8 mouse cellular contexts compared by ENCODE assay signal in genomic region chr13:37477749-37478548, GRCm38 (mm10).
DNase-seq lines count a peak whose midpoint lies in the region; ATAC-seq and TF ChIP-seq lines count a peak whose summit lies in the region.

No protein-coding gene starts in this region.

- 3% methylated on average over 15 of the region's 15 CpGs for WGBS in cerebellum, adult 2 months
- WGBS in forebrain, embryonic 14.5 days: 0% methylated on average over 13 of the region's 15 CpGs
- 4% methylated on average over 15 of the region's 15 CpGs for WGBS in lung, adult 2 months
- WGBS in neural tube, embryonic 14.5 days: 3% methylated on average over 15 of the region's 15 CpGs

- H3K4me3 ChIP-seq in cerebellum, adult 2 months (replicated peaks; ENCODE audit: insufficient read depth, low read depth, low read length): peak overlapping the region; percentile 27
- peak overlapping the region; percentile 15 for H3K4me3 ChIP-seq in forebrain, embryonic 14.5 days (ENCODE audit: low read depth, low read length)
- H3K4me3 ChIP-seq in lung, adult 2 months (replicated peaks; ENCODE audit: extremely low read depth, low read depth, low read length): peak overlapping the region; percentile 54
- H3K4me3 ChIP-seq in neural tube, embryonic 14.5 days (ENCODE audit: low read depth, low read length): no peak overlapping the region

- no peaks in the 10 kb centered on the region for H3K9me3 ChIP-seq in forebrain, embryonic 14.5 days (replicated peaks; ENCODE audit: control insufficient read depth, low read length)
- H3K9me3 ChIP-seq in neural tube, embryonic 14.5 days (ENCODE audit: control insufficient read depth, low read length): no peaks in the 10 kb centered on the region

- no peak for TF ChIP-seq CTCF in cerebellum, adult 2 months (IDR thresholded peaks at IDR 0.05; ENCODE audit: borderline replicate concordance, insufficient read depth, low read depth, low read length)
- TF ChIP-seq CTCF in Patski (IDR thresholded peaks at IDR 0.05): no peak
- no peak for TF ChIP-seq CTCF in lung, adult 2 months (IDR thresholded peaks at IDR 0.05; ENCODE audit: insufficient read depth, low read length)

- H3K4me2 ChIP-seq in forebrain, embryonic 14.5 days (ENCODE audit: low read length): peak overlapping the region; percentile 50
- H3K4me2 ChIP-seq in neural tube, embryonic 14.5 days (ENCODE audit: low read depth, low read length): peak overlapping the region; percentile 41

- H3K9ac ChIP-seq in forebrain, embryonic 14.5 days (ENCODE audit: low read length): peak overlapping the region; percentile 18; the same call in 1 of the 2 replicates
- H3K9ac ChIP-seq in neural tube, embryonic 14.5 days (replicated peaks; ENCODE audit: low read depth, low read length): no peak overlapping the region

- POLR2A ChIA-PET in Patski (lab: Charles Lee): interaction anchor here (0.7 kb wide), 1 partner anchor 366 kb away, joined by 6 read pairs; no protein-coding TSS in a partner anchor

- no peaks in the 10 kb centered on the region; the same call in 1 of the 2 replicates for H3K4me1 ChIP-seq in cerebellum, adult 2 months (ENCODE audit: control insufficient read depth, insufficient read depth, low read length)
- peaks cover 13% of the 10 kb centered on the region for H3K4me1 ChIP-seq in forebrain, embryonic 14.5 days (ENCODE audit: control insufficient read depth, insufficient read depth, low read length)
- peaks cover 32% of the 10 kb centered on the region for H3K4me1 ChIP-seq in lung, adult 2 months (ENCODE audit: control insufficient read depth, insufficient read depth, low read length)
- H3K4me1 ChIP-seq in neural tube, embryonic 14.5 days (ENCODE audit: control insufficient read depth, insufficient read depth, low read length): peaks cover 5% of the 10 kb centered on the region

- no peaks in the 10 kb centered on the region for H3K36me3 ChIP-seq in forebrain, embryonic 14.5 days (ENCODE audit: control insufficient read depth, insufficient read depth, low read length)
- H3K36me3 ChIP-seq in neural tube, embryonic 14.5 days (ENCODE audit: control insufficient read depth, insufficient read depth, low read length): no peaks in the 10 kb centered on the region

- H3K27ac ChIP-seq in cerebellum, adult 2 months (ENCODE audit: insufficient read depth, low read length): no peak overlapping the region
- H3K27ac ChIP-seq in forebrain, embryonic 14.5 days (ENCODE audit: low read depth, low read length): no peak overlapping the region
- H3K27ac ChIP-seq in neural tube, embryonic 14.5 days (ENCODE audit: low read depth, low read length): no peak overlapping the region

- no peak for TF ChIP-seq POLR2A in cerebellum, adult 2 months (IDR thresholded peaks at IDR 0.05; ENCODE audit: borderline replicate concordance, insufficient read depth, low read length)
- peak; percentile 87; the same call in 1 of the 2 replicates for TF ChIP-seq POLR2A in lung, adult 2 months (IDR thresholded peaks at IDR 0.05; ENCODE audit: borderline replicate concordance, extremely low read depth, low read depth, low read length)

- no peak for DNase-seq in cerebellum, adult 2 months
- DNase-seq in cerebellum, adult 11 months: no peak
- DNase-seq in Patski (ENCODE audit: low read depth, low spot score): no peak
- peak; percentile 83 for DNase-seq in forebrain, embryonic 14.5 days (ENCODE audit: low spot score)
- peak; percentile 75 for DNase-seq in kidney, adult 18-20 months
- peak; percentile 60 for DNase-seq in lung, adult 2 months
- DNase-seq in adipocyte (ENCODE audit: low spot score): no peak

- CTCF ChIA-PET in Patski (lab: Charles Lee): interaction anchor here (1.2 kb wide), 1 partner anchor 10 kb away, joined by 3 read pairs; no protein-coding TSS in a partner anchor

- peak; percentile 39 for ATAC-seq in Patski
- ATAC-seq in forebrain, embryonic 14.5 days: peak; percentile 84
- peak; percentile 67 for ATAC-seq in neural tube, embryonic 14.5 days (ENCODE audit: low read depth)

- H3K27me3 ChIP-seq in cerebellum, adult 2 months (ENCODE audit: control insufficient read depth, insufficient read depth, low read length): no peaks in the 10 kb centered on the region
- H3K27me3 ChIP-seq in Patski: no peaks in the 10 kb centered on the region
- no peaks in the 10 kb centered on the region for H3K27me3 ChIP-seq in forebrain, embryonic 14.5 days (replicated peaks; ENCODE audit: control insufficient read depth, insufficient read depth, low read length)
- no peaks in the 10 kb centered on the region for H3K27me3 ChIP-seq in neural tube, embryonic 14.5 days (ENCODE audit: control insufficient read depth, insufficient read depth, low read length)

- in situ Hi-C loops in Patski (cut with MboI; ENCODE audit: low pct_unique_long_range_greater_than_20kb): no loop called here

Comparison
In these comparisons a context has a peak if more than half of its experiments do, and no peak if none do; other contexts are left out.
1. DNase-seq: peak in forebrain, embryonic 14.5 days (single experiment), kidney, adult 18-20 months (single experiment) and lung, adult 2 months (single experiment); none in cerebellum, adult 2 months (0 of 2), cerebellum, adult 11 months (single experiment), Patski (single experiment) and adipocyte (single experiment).
2. Peak in every context shown above with its lines, with median percentiles within 50 percentile points of each other: ATAC-seq.